ENCODE assay signal across 21 mouse cellular contexts in genomic region chr17:83768309-83768708, GRCm38 (mm10).
DNase-seq lines count a peak whose midpoint lies in the region; ATAC-seq and TF ChIP-seq lines count a peak whose summit lies in the region.
"Had no signal": no experiment of that assay in that cellular context is flagged by ENCODE, and none has a peak within 500 bp of the region (broad histone marks: within the 10 kb centered on the region; RNA-seq: fewer than 3 reads in every experiment).

No protein-coding gene starts in this region.

- TF ChIP-seq CTCF in lung, postnatal 0 days (IDR thresholded peaks at IDR 0.05): no peak

- no peaks in the 10 kb centered on the region for H3K27me3 ChIP-seq in midbrain, embryonic 11.5 days (ENCODE audit: control insufficient read depth, insufficient read depth, low read length)
- no peaks in the 10 kb centered on the region for H3K27me3 ChIP-seq in midbrain, embryonic 15.5 days (replicated peaks)
- H3K27me3 ChIP-seq in liver, embryonic 15.5 days: no peaks in the 10 kb centered on the region
- H3K27me3 ChIP-seq in lung, postnatal 0 days (replicated peaks; ENCODE audit: insufficient read depth, low read length): no peaks in the 10 kb centered on the region
- H3K27me3 ChIP-seq: limb, embryonic 15.5 days; midbrain, embryonic 13.5 days; neural tube, embryonic 13.5 days had no signal

- peak; percentile 37 for DNase-seq in midbrain, embryonic 11.5 days (ENCODE audit: low spot score, missing footprints)
- DNase-seq in thymus, postnatal 25 days: peak; percentile 21
- DNase-seq in frontal cortex, postnatal 14 days (ENCODE audit: low spot score in 2 of 2): no peak
- DNase-seq in gastrocnemius, adult 8-10 months (ENCODE audit: low spot score in 2 of 2): no peak
- DNase-seq in lung, postnatal 0 days (ENCODE audit: low spot score): no peak
- DNase-seq: adrenal gland, adult 8-10 months; B cell, adult 2 months; cerebellum, adult 18-20 months; cerebellum, postnatal 36 days; gastrocnemius, postnatal 25 days; kidney, adult 11 months; kidney, postnatal 14 days; right cerebral cortex, adult 18-20 months had no signal

- H3K4me2 ChIP-seq in midbrain, embryonic 11.5 days: no peak overlapping the region
- no peak overlapping the region for H3K4me2 ChIP-seq in midbrain, embryonic 15.5 days
- H3K4me2 ChIP-seq in liver, embryonic 15.5 days: 0 out of 2 replicates have a peak overlapping the region, but pooled peaks have one; percentile 13
- no peak overlapping the region for H3K4me2 ChIP-seq in lung, postnatal 0 days (replicated peaks; ENCODE audit: low read depth, low read length)
- H3K4me2 ChIP-seq: limb, embryonic 15.5 days; midbrain, embryonic 13.5 days; neural tube, embryonic 13.5 days had no signal

- no peak for TF ChIP-seq EP300 in lung, postnatal 0 days (IDR thresholded peaks at IDR 0.05)

- no peak overlapping the region for H3K9ac ChIP-seq in midbrain, embryonic 11.5 days (ENCODE audit: low read length)
- H3K9ac ChIP-seq in midbrain, embryonic 15.5 days: no peak overlapping the region
- H3K9ac ChIP-seq in liver, embryonic 15.5 days: no peak overlapping the region
- no peak overlapping the region for H3K9ac ChIP-seq in lung, postnatal 0 days (replicated peaks; ENCODE audit: low read depth)
- H3K9ac ChIP-seq: limb, embryonic 15.5 days; midbrain, embryonic 13.5 days; neural tube, embryonic 13.5 days had no signal

- 0 out of 2 replicates have a peak, but pooled peaks cover 2% of the 10 kb centered on the region for H3K4me1 ChIP-seq in midbrain, embryonic 11.5 days (ENCODE audit: control insufficient read depth, insufficient read depth, low read length)
- peaks cover 5% of the 10 kb centered on the region; the same call in 1 of the 2 replicates for H3K4me1 ChIP-seq in midbrain, embryonic 15.5 days
- peaks cover 25% of the 10 kb centered on the region for H3K4me1 ChIP-seq in liver, embryonic 15.5 days (replicated peaks)
- no peaks in the 10 kb centered on the region for H3K4me1 ChIP-seq in lung, postnatal 0 days (ENCODE audit: insufficient read depth, low read depth, low read length)
- H3K4me1 ChIP-seq: limb, embryonic 15.5 days had no signal

- H3K27ac ChIP-seq in midbrain, embryonic 11.5 days (ENCODE audit: low read depth, low read length): no peak overlapping the region
- H3K27ac ChIP-seq in midbrain, embryonic 15.5 days: no peak overlapping the region
- peak overlapping the region; percentile 15; the same call in 1 of the 2 replicates for H3K27ac ChIP-seq in liver, embryonic 15.5 days (replicated peaks)
- H3K27ac ChIP-seq in lung, postnatal 0 days (ENCODE audit: low read length): no peak overlapping the region
- H3K27ac ChIP-seq: forebrain, embryonic 10.5 days; hindbrain, embryonic 10.5 days; limb, embryonic 15.5 days; midbrain, embryonic 13.5 days; neural tube, embryonic 13.5 days had no signal

- no peaks in the 10 kb centered on the region for H3K36me3 ChIP-seq in midbrain, embryonic 11.5 days (ENCODE audit: control insufficient read depth, insufficient read depth, low read length)
- H3K36me3 ChIP-seq in midbrain, embryonic 15.5 days (replicated peaks): no peaks in the 10 kb centered on the region
- H3K36me3 ChIP-seq in liver, embryonic 15.5 days (replicated peaks): peaks cover 55% of the 10 kb centered on the region
- 0 out of 2 replicates have a peak, but pooled peaks cover 4% of the 10 kb centered on the region for H3K36me3 ChIP-seq in lung, postnatal 0 days (ENCODE audit: insufficient read depth, low read length)

- 84% methylated on average over 10 of the region's 10 CpGs for WGBS in midbrain, embryonic 11.5 days
- WGBS in midbrain, embryonic 15.5 days: 91% methylated on average over 10 of the region's 10 CpGs
- 12% methylated on average over 10 of the region's 10 CpGs for WGBS in liver, embryonic 15.5 days (ENCODE audit: insufficient replicate concordance)
- 68% methylated on average over 10 of the region's 10 CpGs for WGBS in lung, postnatal 0 days

- H3K4me3 ChIP-seq in midbrain, embryonic 11.5 days (ENCODE audit: low read depth, low read length): no peak overlapping the region
- no peak overlapping the region for H3K4me3 ChIP-seq in midbrain, embryonic 15.5 days
- no peak overlapping the region for H3K4me3 ChIP-seq in liver, embryonic 15.5 days (replicated peaks)
- H3K4me3 ChIP-seq in lung, postnatal 0 days (ENCODE audit: low read depth, low read length): no peak overlapping the region
- H3K4me3 ChIP-seq: forebrain, embryonic 10.5 days; hindbrain, embryonic 10.5 days; limb, embryonic 15.5 days; midbrain, embryonic 13.5 days; neural tube, embryonic 13.5 days had no signal

- ATAC-seq in midbrain, embryonic 11.5 days (ENCODE audit: low FRiP score): no peak
- ATAC-seq in midbrain, embryonic 15.5 days (replicated peaks): no peak
- ATAC-seq in common myeloid progenitor, adult 5-6 weeks (replicated peaks; ENCODE audit: low read depth, poor library complexity, severe bottlenecking): peak; percentile 31
- peak; percentile 68 for ATAC-seq in liver, embryonic 15.5 days (ENCODE audit: insufficient read depth)
- no peak for ATAC-seq in lung, postnatal 0 days
- ATAC-seq: midbrain, embryonic 13.5 days had no signal

- no peaks in the 10 kb centered on the region for H3K9me3 ChIP-seq in midbrain, embryonic 11.5 days (ENCODE audit: control insufficient read depth, low read length)
- H3K9me3 ChIP-seq in midbrain, embryonic 15.5 days: no peaks in the 10 kb centered on the region
- H3K9me3 ChIP-seq in liver, embryonic 15.5 days (replicated peaks): no peaks in the 10 kb centered on the region
- no peaks in the 10 kb centered on the region for H3K9me3 ChIP-seq in lung, postnatal 0 days (ENCODE audit: low read length)
- H3K9me3 ChIP-seq: forebrain, embryonic 10.5 days; hindbrain, embryonic 10.5 days; limb, embryonic 15.5 days; midbrain, embryonic 13.5 days; neural tube, embryonic 13.5 days had no signal

Comparison
In these comparisons a context has a peak if more than half of its experiments do, and no peak if none do; other contexts are left out.
1. ATAC-seq: peak in common myeloid progenitor, adult 5-6 weeks (single experiment) and liver, embryonic 15.5 days (single experiment); none in midbrain, embryonic 11.5 days (single experiment), midbrain, embryonic 15.5 days (single experiment) and lung, postnatal 0 days (single experiment).
2. DNase-seq: peak in midbrain, embryonic 11.5 days (single experiment) and thymus, postnatal 25 days (single experiment); none in frontal cortex, postnatal 14 days (0 of 2), gastrocnemius, adult 8-10 months (0 of 2) and lung, postnatal 0 days (single experiment).